Mouse (Mus musculus): ENCODE measurements at regions not wholly inside any gene's neighbourhood (a gene's known extent, or its start where the extent isn't known, plus 50 kb on each side); places are given as distances from the start of the nearest gene placed in this dataset.

- ATAC-seq (replicated peaks; ENCODE audit: insufficient number of reproducible peaks, low FRiP score, low TSS enrichment, poor library complexity, severe bottlenecking) = no peak
These were observed 365.0 kb upstream of the Adgrl2 start for GRCm38 (mm10) chr3:149355362-149355761.

DNA sequence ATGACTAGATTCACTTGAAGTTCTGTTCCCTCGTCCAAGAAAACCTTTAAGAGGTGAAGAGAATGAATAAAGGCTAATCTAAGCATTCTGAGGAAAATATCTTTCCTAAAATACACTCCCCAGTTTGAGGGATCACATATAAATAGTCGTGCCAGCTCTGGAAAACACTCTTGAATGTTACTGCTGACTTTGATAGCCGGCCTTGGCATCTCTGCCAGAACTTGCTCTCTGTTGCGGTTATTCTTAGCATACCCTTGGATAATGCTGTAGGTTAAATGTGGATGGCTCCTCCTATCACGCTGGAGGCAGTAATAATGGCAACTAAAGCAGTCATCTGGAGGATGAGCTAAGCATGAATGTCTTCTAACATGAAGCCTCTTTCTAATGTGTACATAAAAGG is 363.6 kb upstream of the Adgrl2 start:
- no peak for ATAC-seq (replicated peaks; ENCODE audit: insufficient number of reproducible peaks, low FRiP score, low TSS enrichment, poor library complexity, severe bottlenecking)

DNA sequence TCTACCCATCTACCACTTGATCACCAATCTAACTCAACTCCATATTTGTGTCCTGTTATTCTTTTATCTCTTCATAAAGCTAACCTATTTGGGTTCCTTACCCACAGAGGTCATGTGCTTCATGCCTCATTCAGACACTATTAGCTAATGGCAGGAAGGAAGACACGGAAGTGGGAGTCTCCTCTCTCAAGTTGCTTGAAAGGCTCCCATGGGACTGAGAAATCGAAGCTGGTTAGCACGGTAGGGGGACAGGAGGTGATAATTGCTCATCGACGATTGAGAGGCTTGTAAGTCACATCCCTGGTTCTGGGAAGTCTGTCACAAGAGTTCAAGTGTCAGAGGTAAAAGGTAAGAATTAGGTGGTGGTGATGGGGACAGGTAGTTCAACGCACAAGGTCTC is 362.2 kb upstream of the Adgrl2 start:
- no peak for ATAC-seq (replicated peaks; ENCODE audit: insufficient number of reproducible peaks, low FRiP score, low TSS enrichment, poor library complexity, severe bottlenecking)

DNA sequence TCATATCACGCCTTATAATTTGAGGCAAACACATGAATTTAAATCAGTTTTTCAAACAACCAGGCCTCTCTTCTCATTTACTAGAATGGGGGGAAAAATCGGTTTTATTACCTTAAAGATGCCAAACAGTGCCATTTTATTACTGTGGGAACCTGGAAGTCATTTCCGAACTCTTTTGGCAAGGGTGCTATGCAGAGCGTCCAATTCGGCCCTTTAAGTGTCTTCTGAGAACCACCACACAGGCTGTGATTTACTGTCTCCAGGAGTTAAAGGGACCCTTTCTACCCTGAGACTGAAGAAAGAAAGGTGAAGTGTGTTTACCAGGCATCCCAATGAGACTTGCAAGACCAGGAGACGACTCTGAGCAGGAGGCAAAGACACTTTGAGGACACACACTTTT is 359.4 kb upstream of the Adgrl2 start:
- ATAC-seq (replicated peaks; ENCODE audit: insufficient number of reproducible peaks, low FRiP score, low TSS enrichment, poor library complexity, severe bottlenecking) = no peak

- peak; percentile 59; the same call in 1 of the 2 replicates for ATAC-seq (replicated peaks; ENCODE audit: insufficient number of reproducible peaks, low FRiP score, low TSS enrichment, poor library complexity, severe bottlenecking)
These were observed 358.9 kb upstream of the Adgrl2 start for GRCm38 (mm10) chr3:149349211-149349697.

- no peak for ATAC-seq (replicated peaks; ENCODE audit: insufficient number of reproducible peaks, low FRiP score, low TSS enrichment, poor library complexity, severe bottlenecking)
These were observed 358.2 kb upstream of the Adgrl2 start for GRCm38 (mm10) chr3:149348459-149348971.

DNA sequence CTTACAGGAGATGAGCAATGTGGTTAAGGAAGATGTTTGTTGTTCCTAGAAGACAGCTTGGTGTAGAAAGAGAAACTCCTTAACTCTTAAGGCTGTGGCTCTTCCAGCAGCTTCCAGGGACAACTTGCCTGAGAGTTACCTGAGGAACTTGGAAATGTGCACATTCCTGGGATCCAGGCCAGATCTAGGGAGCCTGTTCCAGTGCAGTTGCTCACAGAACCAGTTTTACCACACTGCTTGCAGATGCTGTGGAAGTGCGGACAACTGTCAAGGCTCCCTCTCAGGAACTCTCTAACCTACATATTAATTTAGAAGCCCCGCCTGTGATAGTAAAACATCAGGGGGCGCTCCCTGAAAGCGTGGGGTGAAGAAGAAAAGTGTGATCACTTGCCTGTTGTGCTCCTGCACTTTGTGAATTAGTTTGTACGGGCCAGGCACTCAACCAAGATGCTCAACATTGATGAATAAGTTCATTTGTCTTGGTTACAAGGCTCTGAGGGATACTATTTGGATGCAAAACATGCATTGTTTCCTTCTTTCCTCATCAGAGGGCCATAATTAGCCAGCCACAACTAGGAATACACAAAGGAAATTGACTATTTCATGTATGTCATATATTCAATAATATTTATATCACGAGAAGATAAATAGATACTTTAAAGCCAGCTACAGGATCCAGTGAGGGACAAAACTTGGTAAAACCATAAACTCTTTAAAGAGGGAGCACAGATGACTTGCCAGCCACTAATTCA is 357.1 kb upstream of the Adgrl2 start:
- no peak for ATAC-seq (replicated peaks; ENCODE audit: insufficient number of reproducible peaks, low FRiP score, low TSS enrichment, poor library complexity, severe bottlenecking)

GRCm38 (mm10) chr3:149342511-149342910 is 352.2 kb upstream of the Adgrl2 start:
- no peak for ATAC-seq (replicated peaks; ENCODE audit: insufficient number of reproducible peaks, low FRiP score, low TSS enrichment, poor library complexity, severe bottlenecking)

GRCm38 (mm10) chr3:149339374-149339753 is 349.0 kb upstream of the Adgrl2 start:
- ATAC-seq (replicated peaks; ENCODE audit: insufficient number of reproducible peaks, low FRiP score, low TSS enrichment, poor library complexity, severe bottlenecking) = no peak

DNA sequence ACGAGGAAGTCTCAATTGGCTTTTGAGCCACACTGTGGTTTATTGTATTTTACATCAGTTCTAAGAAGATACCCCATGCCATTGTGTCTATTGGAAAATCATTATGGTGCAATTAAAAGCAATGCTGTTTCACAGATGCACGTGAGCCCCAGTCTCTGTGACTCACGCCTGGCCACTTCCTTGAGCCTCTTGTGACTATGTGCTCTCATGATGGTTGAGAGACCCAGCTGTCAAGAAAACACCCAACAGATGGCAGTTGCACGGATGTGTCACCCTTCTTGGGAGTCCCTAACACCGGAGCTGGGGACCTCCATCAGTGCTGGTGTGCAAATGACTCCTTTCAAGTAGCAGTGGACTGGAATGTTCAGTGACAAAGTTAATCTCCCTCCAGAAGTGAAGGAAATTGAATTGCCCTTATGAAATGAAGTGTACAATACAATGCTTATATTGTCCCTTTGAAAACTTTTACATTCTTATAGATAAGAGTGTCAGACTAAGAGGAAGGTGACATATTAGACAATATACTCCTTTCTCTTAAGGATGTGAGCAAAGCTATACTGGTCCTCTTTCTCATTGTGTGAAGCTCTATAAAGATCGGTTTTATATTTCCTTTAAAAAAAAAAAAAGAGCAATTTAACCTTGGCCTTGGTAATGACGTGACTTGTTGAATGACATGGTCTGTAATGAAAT is 348.5 kb upstream of the Adgrl2 start:
- 0 out of 2 replicates have a peak, but pooled peaks have one; percentile 31 for ATAC-seq (replicated peaks; ENCODE audit: insufficient number of reproducible peaks, low FRiP score, low TSS enrichment, poor library complexity, severe bottlenecking)

DNA sequence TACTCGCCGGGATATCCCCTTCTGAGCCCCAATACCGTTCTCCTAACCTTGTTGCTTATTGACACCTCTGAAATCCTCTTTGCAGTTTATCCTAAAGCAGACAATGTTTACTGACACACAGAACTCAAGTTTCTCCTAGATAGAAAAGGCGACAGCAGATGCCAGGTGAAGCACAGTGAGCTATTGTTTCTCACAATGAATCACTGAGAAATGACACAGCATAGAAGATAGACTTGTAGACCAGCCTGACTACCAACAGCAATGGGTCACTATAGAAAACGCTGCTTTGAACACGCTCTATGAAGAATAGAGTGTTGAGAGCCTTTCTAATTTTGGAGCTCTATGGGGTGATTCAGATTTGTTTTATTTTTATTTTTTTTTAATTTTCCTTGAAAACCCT is 344.9 kb upstream of the Adgrl2 start:
- ATAC-seq (replicated peaks; ENCODE audit: insufficient number of reproducible peaks, low FRiP score, low TSS enrichment, poor library complexity, severe bottlenecking) = no peak

DNA sequence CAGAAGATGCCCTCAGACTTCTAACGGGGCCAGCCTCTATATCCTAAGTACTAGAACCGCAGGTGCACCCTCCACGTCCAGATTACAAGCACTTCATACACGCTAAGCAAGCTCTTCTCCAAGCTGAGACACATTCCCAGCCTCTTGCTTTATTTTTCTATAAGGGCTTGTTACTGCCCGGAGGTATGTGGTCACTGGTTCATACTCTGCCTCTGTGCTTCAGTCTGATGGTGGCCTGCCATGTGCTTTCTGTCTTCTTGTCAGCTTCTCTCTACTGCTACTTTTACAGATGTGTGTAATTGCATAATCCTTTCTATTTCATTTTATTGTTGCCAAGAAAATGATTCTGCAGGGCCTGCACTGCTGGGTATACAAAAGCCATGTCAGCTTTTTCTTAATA is 343.3 kb upstream of the Adgrl2 start:
- ATAC-seq (replicated peaks; ENCODE audit: insufficient number of reproducible peaks, low FRiP score, low TSS enrichment, poor library complexity, severe bottlenecking) = no peak

- no peak for ATAC-seq (replicated peaks; ENCODE audit: insufficient number of reproducible peaks, low FRiP score, low TSS enrichment, poor library complexity, severe bottlenecking)
These were observed 342.8 kb upstream of the Adgrl2 start for GRCm38 (mm10) chr3:149333131-149333530.

GRCm38 (mm10) chr3:149332105-149332504 is 341.8 kb upstream of the Adgrl2 start:
- ATAC-seq (replicated peaks; ENCODE audit: insufficient number of reproducible peaks, low FRiP score, low TSS enrichment, poor library complexity, severe bottlenecking) = no peak

DNA sequence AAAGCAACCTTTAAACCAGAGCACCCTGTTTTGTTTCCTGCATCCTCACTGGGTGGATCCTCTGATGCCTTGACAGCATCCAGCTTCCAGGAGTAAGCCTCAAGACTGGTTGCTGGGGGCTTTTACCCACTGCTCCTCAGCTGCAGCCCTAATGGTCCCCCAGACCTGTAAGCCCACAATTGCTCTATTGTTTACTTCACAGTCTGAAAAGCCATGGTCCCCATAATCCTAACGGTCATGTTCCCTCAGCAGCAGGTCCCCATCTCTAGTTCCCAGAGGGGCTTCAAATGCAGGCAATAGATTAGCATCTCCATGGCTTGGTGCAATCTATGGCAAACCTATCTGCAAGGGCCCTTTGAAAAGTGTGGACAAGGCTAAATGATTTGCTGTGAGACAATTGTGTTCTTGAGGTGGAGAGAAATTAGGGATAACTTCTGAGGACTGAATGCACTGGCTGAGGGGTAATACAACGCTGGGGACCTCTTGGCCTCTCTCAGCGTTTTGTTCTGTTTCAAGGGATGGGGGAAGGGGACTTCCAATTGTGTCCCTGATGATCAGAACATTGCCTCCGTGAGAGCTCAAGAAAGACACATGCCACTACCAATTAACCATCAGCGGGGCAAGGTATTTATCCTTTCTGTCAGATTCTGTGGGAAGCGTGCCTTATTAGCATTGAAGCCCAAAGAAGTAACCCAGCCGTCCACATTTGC is 341.1 kb upstream of the Adgrl2 start:
- ATAC-seq (replicated peaks; ENCODE audit: insufficient number of reproducible peaks, low FRiP score, low TSS enrichment, poor library complexity, severe bottlenecking) = no peak

DNA sequence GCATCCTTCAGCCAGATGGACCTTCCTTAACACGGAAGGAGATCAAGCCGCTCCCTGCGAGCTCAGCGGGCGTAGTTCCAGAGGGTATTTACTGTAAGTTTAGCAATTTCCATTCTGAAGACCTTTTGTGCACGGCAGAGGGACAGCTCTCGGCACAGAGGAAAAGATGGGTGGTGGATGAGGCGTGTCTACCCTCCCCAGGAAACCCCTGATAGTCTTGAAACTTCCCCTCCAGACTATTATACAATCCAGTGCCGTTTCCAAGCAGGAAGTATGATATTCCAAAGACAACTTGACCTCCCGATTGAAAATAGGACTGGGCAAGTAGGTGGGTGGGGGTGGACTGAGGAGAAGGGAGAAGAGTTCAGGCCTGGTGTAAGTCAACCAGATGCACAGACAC is 340.4 kb upstream of the Adgrl2 start:
- no peak for ATAC-seq (replicated peaks; ENCODE audit: insufficient number of reproducible peaks, low FRiP score, low TSS enrichment, poor library complexity, severe bottlenecking)

- no peak for ATAC-seq (replicated peaks; ENCODE audit: insufficient number of reproducible peaks, low FRiP score, low TSS enrichment, poor library complexity, severe bottlenecking)
These were observed 339.7 kb upstream of the Adgrl2 start for GRCm38 (mm10) chr3:149330041-149330440.

- no peak for ATAC-seq (replicated peaks; ENCODE audit: insufficient number of reproducible peaks, low FRiP score, low TSS enrichment, poor library complexity, severe bottlenecking)
These were observed 339.3 kb upstream of the Adgrl2 start for GRCm38 (mm10) chr3:149329615-149330014.

- ATAC-seq (replicated peaks; ENCODE audit: insufficient number of reproducible peaks, low FRiP score, low TSS enrichment, poor library complexity, severe bottlenecking) = peak; percentile 94
These were observed 336.3 kb upstream of the Adgrl2 start for GRCm38 (mm10) chr3:149326664-149327063.
